Mouse (Mus musculus) heart, postnatal 0 days (tissue): ENCODE measurements around the gene Slc10a4. TPM values are rescaled to one million over a fixed set of nuclear protein-coding genes. Genes with fewer than 3 reads are reported as not detected.
"Not testable (repeated sequence)": the region's sequence is repeated elsewhere in the genome, so short reads cannot be mapped to it uniquely, and the experiment has no call there.

Experiments
- ATAC-seq: fragments of 200-750 bp; cut with Nextera tagmentation; 2 replicates; pipeline ENCODE4 v1.8.0; 2017; ENCODE audit warnings: low read depth, moderate number of reproducible peaks, moderate library complexity; ENCODE audit not compliant: insufficient read depth
- DNase-seq: peaks from one replicate; pipeline ENCODE4 v3.0.0-alpha.2; 2016; ENCODE audit warnings: low spot score
- H3K27ac ChIP-seq: fragments of 300-500 bp; sonication (generic); 2 replicates; pipeline ENCODE4 v1.5.1; 2014; ENCODE audit warnings: low read depth, mild to moderate bottlenecking
- H3K27me3 ChIP-seq: fragments of 300-500 bp; sonication (generic); 2 replicates; pipeline ENCODE4 v1.6.1; 2014; ENCODE audit warnings: low read length, mixed read lengths; ENCODE audit not compliant: control insufficient read depth, insufficient read depth
- H3K36me3 ChIP-seq: fragments of 300-500 bp; sonication (generic); replicated peaks from 2 replicates; pipeline ENCODE4 v1.6.1; 2014; ENCODE audit warnings: low read length, mixed read lengths; ENCODE audit not compliant: control insufficient read depth, insufficient read depth
- H3K4me1 ChIP-seq: fragments of 300-500 bp; sonication (generic); 2 replicates; pipeline ENCODE4 v1.6.1; 2014; ENCODE audit warnings: antibody characterized with exemption; ENCODE audit not compliant: control insufficient read depth, insufficient read depth
- H3K4me2 ChIP-seq: fragments of 300-500 bp; sonication (generic); 2 replicates; pipeline ENCODE4 v1.6.1; 2014; ENCODE audit warnings: low read depth, mild to moderate bottlenecking, low read length, moderate library complexity
- H3K4me3 ChIP-seq: fragments of 300-500 bp; sonication (generic); 2 replicates; pipeline ENCODE4 v1.5.1; 2014; ENCODE audit warnings: low read depth, low read length
- H3K9ac ChIP-seq: fragments of 300-500 bp; sonication (generic); replicated peaks from 2 replicates; pipeline ENCODE4 v1.6.1; 2014; ENCODE audit warnings: low read depth, low read length, mixed read lengths
- H3K9me3 ChIP-seq: fragments of 300-500 bp; sonication (generic); replicated peaks from 2 replicates; pipeline ENCODE4 v1.6.1; 2016; ENCODE audit warnings: low read length; ENCODE audit not compliant: control insufficient read depth
- CTCF ChIP-seq: IDR thresholded peaks from 2 replicates; pipeline ENCODE4 v1.5.1; 2016; ENCODE audit warnings: antibody characterized with exemption, control low read depth, low read depth
- EP300 ChIP-seq: IDR thresholded peaks from 2 replicates; pipeline ENCODE4 v1.6.1; 2016; ENCODE audit warnings: antibody characterized with exemption, low read depth
- WGBS: fragments of 180-500 bp; shearing (Covaris S2); extraction: QIAGEN DNeasy Blood & Tissue Kit; methylation state at CpG from one replicate; pipeline ENCODE4 v1.1.7; 2014; 5-methylcytosine and 5-hydroxymethylcytosine counted together
- polyA plus RNA-seq: library from polyadenylated mRNA; unstranded; fragments of >200 nt; fragmentation: Nextera tagmentation; extraction: Ambion mirVana; gene quantifications from 2 replicates; pipeline ENCODE4 v1.2.1, GENCODE M21; 2015
- total RNA-seq: library from RNA; depleted of rRNA; stranded (reverse); fragments of >200 nt; gene quantifications from 2 replicates; pipeline ENCODE4 v1.2.3, GENCODE M21; 2014; ENCODE audit warnings: low replicate concordance

Slc10a4 gene
- total and polyA plus RNA-seq, 2 experiments from 2014 or later, result 0.19 TPM; not detected in 1

DNA sequence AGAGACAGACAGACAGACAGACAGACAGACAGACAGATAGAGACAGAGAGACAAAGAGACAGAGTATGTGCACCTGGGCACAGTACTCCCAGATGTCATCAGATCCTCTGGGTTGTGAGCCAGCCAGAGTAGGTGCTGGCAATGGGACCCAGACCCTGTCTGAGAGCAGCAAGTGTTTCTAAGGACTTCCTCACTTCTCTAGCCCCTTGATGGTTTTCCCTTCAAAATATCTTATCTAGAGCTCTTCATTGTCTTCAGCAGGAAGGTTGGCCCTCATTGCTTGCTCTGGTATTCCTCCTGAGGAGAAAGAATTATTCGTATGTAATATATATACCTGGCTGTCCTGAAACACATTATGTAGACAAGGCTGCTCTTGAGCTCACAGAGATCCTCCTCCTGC lies 14.2 kb upstream of the Slc10a4 start:
- no peak for ATAC-seq
- 37% methylated on average over 1 of the region's 1 CpGs for WGBS
- Histone ChIP-seq H3K9me3 (no peaks in the 10 kb centered on the region), H3K4me3 (no peak overlapping the region), H3K4me2 (no peak overlapping the region), H3K27me3 (no peaks in the 10 kb centered on the region), H3K4me1 (no peaks in the 10 kb centered on the region), H3K27ac (no peak overlapping the region), H3K9ac (no peak overlapping the region), H3K36me3 (no peaks in the 10 kb centered on the region)
- no peak for DNase-seq
- no peak for TF ChIP-seq CTCF

GRCm38 (mm10) chr5:72994424-72994823 lies 12.3 kb upstream of the Slc10a4 start:
- H3K36me3 ChIP-seq, result no peaks in the 10 kb centered on the region
- H3K4me1 ChIP-seq, result no peaks in the 10 kb centered on the region
- no peaks in the 10 kb centered on the region for H3K9me3 ChIP-seq
- H3K27ac ChIP-seq, result no peak overlapping the region
- TF ChIP-seq CTCF (no peak), EP300 (no peak)
- no peak overlapping the region for H3K9ac ChIP-seq
- ATAC-seq (no peak), DNase-seq (no peak)
- no peak overlapping the region for H3K4me3 ChIP-seq
- 79% methylated on average over 8 of the region's 8 CpGs for WGBS
- no peaks in the 10 kb centered on the region for H3K27me3 ChIP-seq
- no peak overlapping the region for H3K4me2 ChIP-seq

DNA sequence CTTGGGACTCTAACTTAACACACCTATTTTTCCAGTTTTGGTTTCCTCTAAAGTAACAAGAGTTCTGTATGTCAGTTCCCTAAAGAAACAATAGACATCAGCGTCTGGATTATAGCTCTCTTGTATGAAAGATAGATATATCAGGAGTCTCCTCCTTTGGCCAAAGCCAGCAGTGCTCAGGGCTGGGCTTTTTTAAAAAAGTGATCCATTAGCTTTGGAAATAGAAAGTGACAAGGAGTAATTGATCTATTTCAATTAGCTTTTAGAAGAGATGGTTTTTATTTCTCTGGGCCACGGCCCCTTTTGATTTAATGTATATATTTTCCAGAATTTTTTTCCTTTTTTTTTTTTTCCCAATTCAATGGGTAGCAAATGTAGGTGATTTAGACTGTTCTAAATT lies 11.8 kb upstream of the Slc10a4 start:
- no peak overlapping the region for H3K9ac ChIP-seq
- 74% methylated on average over 2 of the region's 2 CpGs for WGBS
- TF ChIP-seq CTCF, result no peak
- no peak for TF ChIP-seq EP300
- no peak for ATAC-seq
- H3K4me1 ChIP-seq, result no peaks in the 10 kb centered on the region
- no peak overlapping the region for H3K4me2 ChIP-seq
- DNase-seq, result no peak
- no peak overlapping the region for H3K4me3 ChIP-seq
- H3K27me3 ChIP-seq, result no peaks in the 10 kb centered on the region
- H3K36me3 ChIP-seq, result no peaks in the 10 kb centered on the region
- H3K9me3 ChIP-seq, result no peaks in the 10 kb centered on the region
- H3K27ac ChIP-seq, result no peak overlapping the region

- TF ChIP-seq CTCF (no peak), EP300 (no peak)
- 28% methylated on average over 10 of the region's 10 CpGs for WGBS
- no peak overlapping the region for H3K27ac ChIP-seq
- H3K36me3 ChIP-seq, result no peaks in the 10 kb centered on the region
- ATAC-seq (no peak), DNase-seq (no peak)
- H3K9ac ChIP-seq, result no peak overlapping the region
- no peaks in the 10 kb centered on the region for H3K4me1 ChIP-seq
- H3K9me3 ChIP-seq, result no peaks in the 10 kb centered on the region
- H3K4me2 ChIP-seq, result no peak overlapping the region
- H3K27me3 ChIP-seq, result no peaks in the 10 kb centered on the region
- H3K4me3 ChIP-seq, result no peak overlapping the region
These were observed 11.3 kb upstream of the Slc10a4 start for GRCm38 (mm10) chr5:72995379-72995778.

GRCm38 (mm10) chr5:72998546-72998945 lies 8.1 kb upstream of the Slc10a4 start:
- not testable (repeated sequence) for H3K9me3 ChIP-seq, ATAC-seq, DNase-seq, H3K9ac ChIP-seq, H3K27me3 ChIP-seq, H3K4me1 ChIP-seq, H3K4me2 ChIP-seq, H3K4me3 ChIP-seq, H3K36me3 ChIP-seq, H3K27ac ChIP-seq
- 65% methylated on average over 1 of the region's 1 CpGs for WGBS

- no peak overlapping the region for H3K4me2 ChIP-seq
- DNase-seq (no peak), ATAC-seq (no peak)
- no peaks in the 10 kb centered on the region for H3K36me3 ChIP-seq
- no peaks in the 10 kb centered on the region for H3K9me3 ChIP-seq
- H3K27me3 ChIP-seq, result peaks cover 22% of the 10 kb centered on the region
- TF ChIP-seq CTCF (no peak), EP300 (no peak)
- H3K9ac ChIP-seq, result no peak overlapping the region
- peaks cover 7% of the 10 kb centered on the region for H3K4me1 ChIP-seq
- WGBS, result 80% methylated on average over 5 of the region's 5 CpGs
- no peak overlapping the region for H3K27ac ChIP-seq
- H3K4me3 ChIP-seq, result no peak overlapping the region
These were observed 2.6 kb upstream of the Slc10a4 start for GRCm38 (mm10) chr5:73004046-73004445.
